Mouse (Mus musculus) adrenal gland, adult 8-10 months (tissue): ENCODE measurements at regions not wholly inside any gene's neighbourhood (a gene's known extent, or its start where the extent isn't known, plus 50 kb on each side); places are given as distances from the start of the nearest gene placed in this dataset.
"Not testable (repeated sequence)": the region's sequence is repeated elsewhere in the genome, so short reads cannot be mapped to it uniquely, and the experiment has no call there.

Source experiments
- DNase-seq: peaks from one replicate; pipeline ENCODE4 v3.0.0; 2022

DNA sequence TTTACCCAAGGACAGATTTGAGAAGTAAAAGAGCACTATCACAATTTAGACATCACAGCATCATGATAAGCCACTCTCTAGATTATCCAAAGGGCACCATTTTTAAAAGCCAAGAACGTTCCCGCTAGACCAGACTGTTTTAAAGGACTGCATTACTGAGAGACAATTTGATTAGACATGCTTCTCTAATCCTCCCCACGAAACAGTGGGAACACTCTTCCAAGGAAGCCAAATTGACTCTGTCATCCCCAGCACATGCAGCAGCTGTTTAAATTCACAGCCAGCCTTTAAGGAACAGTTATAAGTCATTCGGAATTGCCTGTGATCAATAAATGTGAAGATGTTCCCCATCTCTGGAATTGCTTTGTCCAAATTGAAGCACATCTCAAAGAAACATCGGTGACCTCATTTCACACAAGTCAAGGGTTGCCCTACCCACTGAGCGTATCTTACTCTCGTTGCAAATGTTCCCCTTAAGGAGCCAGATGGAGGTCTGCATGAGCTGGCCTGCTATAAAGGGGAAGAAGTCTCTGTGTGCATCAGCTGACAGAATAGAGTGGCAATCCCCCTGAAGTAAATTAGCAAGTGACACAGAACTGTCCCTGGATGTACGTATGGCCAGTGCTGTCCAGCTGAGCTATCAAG is 393.2 kb downstream of the Pid1 start:
- no peak for DNase-seq

DNA sequence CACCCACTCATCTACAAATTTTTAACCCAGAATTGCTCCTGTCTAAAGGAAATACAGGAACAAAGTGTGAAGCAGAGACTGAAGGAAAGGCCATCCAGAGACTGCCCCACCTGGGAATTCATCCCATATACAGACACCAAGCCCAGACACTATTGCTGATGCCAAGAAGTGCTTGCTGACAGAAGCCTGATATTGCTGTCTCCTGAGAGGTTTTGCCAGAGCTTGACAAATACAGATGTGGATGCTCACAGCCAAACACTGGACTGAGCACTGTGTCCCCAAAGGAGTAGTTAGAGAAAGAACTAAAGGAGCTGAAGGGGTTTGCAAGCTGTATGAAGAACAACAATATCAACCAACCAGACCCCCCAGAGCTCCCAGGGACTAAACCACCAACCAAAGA is 399.3 kb downstream of the Pid1 start:
- DNase-seq: not testable (repeated sequence)

DNA sequence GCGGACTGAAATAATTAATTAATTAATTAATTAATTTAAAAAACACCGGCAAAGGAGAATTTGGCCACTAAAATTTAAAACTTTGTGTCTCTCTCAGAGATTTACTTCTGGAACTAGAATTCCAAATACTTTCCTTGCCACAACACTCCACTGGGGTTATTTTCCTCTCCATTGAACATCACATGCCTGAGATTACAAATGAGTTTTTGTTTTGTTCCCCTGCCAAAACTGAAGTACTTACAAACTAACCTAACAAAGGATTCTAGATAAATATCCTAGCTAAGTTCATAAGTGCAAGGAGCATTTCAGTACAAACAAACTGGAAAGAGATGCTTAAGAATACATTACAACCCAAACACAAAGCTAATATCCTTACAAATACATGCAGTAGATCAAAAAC is 402.2 kb downstream of the Pid1 start:
- DNase-seq: no peak

DNA sequence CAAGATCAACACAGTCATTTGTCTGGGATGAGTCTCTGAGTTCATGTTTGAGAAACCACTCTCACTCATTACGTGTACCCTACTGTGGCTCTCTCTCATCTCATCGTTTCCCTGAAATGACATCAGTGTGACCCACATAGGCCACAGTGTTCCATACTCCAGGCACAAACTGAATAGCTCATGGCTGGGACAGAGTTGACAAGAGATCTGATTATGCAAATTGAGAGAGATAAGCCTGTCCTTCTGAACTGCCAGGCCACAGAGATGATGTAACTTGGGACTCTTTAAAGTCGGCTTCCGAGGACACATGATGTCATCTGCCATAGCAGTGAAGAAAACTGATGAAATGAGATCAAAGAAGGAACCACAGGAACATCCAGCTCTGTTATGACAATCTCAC is 404.2 kb downstream of the Pid1 start:
- DNase-seq: peak; percentile 74

DNA sequence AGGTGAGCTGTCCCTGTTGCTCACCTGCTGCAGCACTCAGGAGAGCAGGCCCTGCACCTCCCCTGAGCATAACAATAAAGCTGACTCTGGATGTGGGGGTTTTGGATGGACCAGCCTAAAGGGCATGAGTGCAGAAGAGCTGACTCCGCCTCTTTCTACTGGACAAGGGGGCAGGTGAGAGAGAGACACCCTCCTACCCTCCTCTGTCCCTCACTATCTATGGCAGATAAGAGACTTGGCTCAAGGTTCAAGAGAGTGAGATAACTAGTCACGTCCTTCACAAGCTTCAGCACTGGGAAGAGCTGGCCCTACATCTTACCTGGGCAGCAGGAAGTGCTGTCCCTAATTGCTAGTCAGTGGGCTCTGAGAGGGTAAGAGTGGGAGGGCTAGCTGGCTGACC is 441.1 kb downstream of the Pid1 start:
- DNase-seq: no peak

DNA sequence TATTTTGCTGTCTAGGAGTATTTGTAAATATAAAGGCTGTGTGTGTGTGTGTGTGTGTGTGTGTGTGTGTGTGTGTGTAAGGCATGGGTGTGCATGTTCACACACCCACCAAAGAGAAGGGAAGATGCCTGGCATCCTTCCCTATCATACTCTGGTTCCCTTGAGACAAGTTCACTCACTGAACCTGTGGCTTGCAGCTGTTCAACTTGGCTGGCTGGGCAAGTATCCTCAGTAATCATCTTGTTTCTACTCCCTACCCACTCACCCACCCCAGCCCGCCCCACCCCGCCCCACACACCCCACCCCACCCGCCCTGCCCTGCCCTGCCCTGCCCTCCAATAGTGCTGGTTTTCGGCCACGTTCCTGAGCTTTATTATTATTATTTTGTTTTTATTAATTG is 448.5 kb downstream of the Pid1 start:
- no peak for DNase-seq

DNA sequence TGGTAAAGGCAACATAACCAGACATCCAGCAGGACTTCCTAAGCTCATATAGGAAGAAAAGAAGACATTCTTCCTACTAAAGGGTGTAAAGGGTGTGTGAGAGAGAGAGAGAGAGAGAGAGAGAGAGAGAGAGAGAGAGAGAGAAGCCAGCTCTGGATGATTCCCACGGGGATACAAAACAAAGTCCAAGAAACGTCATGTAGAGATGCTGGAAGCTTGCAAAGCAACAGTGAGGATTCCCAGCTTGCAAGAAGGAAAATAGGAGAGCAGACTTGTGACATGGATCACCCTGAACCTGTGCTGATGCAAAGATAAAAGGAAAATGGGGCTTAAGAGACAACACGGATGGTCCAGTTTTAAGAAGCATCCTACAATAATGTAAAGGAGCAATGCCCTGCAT is 456.6 kb downstream of the Pid1 start:
- DNase-seq: no peak

DNA sequence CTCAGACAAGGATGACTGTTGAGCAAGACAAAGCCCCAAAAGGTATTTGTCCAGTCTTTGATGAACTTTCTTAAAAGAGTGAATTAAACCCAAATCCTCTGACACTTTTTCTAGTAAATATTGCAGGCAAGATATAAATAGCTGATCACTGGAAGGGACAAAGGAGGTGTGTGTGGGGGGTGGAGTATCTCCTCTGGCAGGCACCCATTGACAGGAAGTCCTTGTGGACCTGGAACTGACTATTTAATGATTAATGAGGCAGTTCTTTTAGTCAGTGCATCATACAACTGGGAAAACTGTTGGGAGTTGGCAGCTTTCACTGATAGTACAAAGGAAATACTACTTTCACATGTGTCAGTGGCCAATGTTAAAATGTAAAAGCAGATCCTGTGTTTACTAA is 457.1 kb downstream of the Pid1 start:
- peak; percentile 4 for DNase-seq

DNA sequence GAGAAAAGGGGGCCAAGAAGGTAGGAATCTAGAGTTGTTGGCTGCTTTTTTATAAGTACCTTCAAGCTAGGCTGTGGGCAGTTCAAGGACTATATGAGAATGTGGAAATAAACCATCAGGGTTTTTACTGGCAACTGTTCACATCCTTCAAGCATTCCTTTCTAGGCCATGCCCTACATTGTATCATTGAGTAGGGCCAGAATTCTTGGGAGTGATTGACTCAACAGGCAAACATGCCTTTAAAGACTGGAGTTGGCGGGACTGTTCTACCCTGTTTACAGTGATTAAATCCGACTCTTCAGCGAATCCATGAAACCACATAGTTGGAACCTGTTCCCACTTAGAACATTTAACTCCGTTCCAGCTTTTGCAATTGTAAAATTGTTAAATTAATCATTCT is 463.8 kb downstream of the Pid1 start:
- no peak for DNase-seq

DNA sequence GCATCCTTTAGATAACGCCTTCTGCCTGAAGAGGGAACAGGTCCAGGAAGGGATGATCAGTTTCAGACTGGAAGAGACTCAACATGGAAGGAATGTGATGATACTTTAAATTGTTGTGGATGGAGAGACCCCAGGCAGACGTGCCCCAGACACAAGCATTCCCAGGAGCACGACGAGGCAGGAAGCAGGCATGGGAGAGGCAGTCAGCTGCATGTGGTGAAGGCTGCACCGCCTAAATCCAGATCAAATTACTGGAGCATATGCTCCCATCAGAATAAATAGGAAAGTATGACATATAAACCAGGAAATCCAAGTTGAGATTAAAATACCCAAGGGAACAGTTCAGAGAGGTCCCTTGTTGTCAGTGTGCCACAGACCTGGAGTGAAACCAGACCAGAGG is 467.3 kb downstream of the Pid1 start:
- DNase-seq: no peak

DNA sequence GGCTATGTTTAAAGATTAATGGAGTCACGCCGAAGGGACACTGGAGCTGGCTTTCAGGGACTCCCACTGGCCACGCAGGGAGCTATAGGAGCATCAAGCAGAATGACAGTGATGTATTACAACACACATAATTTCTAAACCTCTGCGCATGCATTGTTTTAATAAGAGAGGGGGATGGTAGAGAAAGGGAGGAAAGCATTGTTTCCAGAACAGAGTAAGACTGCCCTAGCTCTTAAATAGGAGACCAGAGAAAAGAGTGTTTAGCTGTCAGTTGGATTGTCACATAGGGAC is 471.1 kb upstream of the Sphkap start:
- DNase-seq: no peak

DNA sequence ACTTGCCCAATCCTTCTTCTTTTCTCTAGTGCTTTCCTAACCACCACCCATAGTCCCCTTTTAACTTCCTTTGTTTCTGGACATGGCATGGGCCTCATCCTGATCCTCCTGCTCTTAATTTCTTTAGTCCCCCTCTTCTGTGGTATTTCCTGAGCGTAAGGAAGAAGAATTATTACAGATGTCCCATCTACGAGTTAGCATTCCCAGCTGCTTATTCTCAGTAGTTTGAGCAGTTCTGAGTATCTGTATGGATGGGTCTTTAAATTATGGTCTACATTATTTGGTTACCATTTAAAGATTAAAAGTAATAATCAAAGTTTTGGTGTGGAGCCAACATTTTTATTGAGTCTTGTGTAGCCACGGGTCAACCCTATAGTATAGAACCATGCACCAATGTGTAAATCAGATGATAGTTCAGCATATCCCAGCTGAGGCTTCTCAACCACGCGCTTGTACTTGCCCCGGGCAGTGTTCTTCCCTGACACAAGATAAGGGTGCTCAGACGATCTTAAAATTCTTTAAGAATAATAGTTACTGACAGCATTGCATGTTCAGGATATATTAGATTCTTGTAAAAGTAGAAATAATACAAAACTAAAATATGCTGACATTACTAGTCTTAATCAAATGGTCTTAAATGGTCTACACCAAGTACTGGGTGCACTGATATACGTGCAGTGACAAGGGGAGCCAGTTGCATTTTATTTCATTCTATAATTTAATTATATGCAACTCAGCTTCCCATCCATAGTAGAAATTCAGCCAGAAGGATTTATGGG is 470.5 kb upstream of the Sphkap start:
- DNase-seq: no peak

DNA sequence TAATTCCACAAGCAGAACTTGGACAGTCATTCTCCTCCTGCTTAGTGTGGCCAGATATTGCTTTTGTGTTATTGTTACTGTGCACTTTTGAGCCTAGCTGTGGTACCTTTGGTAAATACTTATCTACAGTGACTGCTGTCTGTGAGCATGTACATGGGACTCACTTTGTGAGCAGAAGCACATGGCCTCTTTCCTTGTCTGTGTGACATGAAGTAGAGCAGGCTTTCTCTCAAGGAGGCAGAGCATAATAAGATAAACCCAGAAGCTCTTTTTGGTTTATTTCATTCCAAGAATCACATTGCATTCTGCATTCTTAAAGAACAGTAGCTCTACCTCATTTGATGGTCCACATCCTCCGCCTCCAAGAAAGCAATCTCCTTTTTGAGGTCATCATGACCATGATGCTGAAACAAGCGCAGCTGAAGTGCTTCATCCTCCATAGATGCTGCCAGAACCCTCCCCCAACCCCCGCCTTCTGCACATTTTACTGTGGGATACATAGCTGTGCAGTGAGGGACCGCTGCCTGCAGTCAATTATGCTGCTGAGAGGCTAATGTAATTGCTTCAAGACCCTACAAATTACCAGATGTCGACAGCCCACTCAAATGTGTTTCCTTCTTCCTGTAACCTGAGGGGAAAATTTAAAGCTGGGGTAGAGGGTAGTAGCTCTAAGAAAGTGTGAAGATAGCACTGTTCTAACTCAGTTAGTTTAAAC is 463.0 kb upstream of the Sphkap start:
- no peak for DNase-seq

DNA sequence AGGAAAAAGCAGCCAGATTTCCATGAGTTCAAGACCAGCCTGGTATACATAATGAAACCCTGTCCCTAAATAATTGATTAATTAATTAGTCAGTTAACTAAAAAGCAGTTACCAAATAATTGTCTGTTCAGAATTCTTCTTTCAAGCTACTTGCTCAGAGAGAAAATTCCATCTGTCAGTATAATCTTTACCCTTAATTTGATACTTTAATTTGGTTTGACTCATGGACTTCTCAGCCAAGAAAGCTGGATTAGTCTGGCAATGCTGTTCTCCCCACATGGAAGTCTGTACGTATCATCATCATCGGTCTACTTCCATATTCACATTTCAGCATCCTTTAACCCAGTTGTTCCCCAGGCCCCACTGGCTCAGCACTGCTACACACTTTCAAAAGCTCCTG is 461.0 kb upstream of the Sphkap start:
- DNase-seq: no peak

DNA sequence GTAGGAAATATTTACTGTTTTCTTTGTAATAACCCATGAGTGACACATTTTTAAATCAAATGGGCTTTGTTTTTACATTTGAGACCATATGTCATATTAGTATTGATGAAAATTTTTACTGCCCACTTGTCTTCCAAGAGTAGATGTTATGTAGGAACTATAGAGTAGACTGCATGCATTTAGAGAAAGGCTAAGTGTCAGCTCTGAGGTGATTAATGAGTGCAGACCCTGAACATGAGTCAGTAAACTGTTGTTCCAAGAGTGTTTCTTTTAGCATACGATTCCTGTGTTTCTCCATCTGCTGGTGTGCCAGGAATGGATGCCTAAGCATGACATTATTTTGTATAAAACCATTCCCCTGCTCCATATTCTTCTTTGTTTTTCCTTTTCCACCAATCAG is 454.5 kb upstream of the Sphkap start:
- DNase-seq: no peak

DNA sequence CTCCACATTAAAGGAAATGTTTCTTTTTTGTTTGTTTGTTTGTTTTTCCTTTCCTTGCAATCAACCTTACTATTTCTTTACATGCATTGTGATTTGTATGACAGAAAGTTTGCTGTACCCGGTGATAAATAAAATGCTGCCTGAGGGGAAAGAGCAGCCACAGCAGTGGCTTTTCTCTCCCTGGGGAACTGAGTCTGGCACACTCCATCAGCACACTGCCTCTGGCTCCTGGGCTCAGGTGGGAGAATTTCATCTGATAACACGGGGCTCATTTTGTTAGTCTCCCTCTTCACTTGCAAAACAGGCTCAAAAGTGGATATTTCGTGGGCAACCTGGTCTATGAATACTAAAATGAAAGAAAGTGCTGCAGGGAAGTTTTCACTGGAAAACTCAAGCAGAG is 454.1 kb upstream of the Sphkap start:
- DNase-seq: no peak

DNA sequence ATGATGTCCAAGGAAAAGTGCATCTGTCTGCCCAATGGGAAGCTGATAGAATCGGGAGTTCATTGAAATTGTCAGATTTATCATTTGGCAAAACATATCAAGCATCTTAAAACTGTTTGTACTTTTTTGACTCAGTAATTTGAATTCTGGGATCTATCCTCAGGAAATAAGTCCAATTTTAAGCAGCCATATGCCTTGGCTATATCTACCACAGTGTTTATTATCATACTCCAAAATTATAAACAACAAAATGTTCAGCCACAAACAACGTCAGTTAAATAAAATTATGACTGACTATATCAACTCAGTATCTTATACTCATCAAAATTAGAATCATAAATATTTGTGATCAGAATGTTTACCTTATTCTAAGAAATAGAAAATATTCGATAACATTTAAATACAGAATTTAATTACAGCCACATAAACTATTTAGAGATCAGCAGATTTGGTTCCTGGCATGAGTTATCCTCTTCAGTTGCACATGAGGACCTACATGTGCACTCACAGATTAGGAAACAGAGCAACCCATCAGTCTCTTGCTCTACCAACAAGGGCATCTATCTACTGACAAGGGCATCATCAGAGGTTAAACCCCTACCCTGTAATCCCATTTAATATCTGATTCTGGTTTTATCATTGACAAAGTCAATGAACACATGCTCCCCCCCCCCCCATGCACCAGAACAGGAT is 451.9 kb upstream of the Sphkap start:
- no peak for DNase-seq

DNA sequence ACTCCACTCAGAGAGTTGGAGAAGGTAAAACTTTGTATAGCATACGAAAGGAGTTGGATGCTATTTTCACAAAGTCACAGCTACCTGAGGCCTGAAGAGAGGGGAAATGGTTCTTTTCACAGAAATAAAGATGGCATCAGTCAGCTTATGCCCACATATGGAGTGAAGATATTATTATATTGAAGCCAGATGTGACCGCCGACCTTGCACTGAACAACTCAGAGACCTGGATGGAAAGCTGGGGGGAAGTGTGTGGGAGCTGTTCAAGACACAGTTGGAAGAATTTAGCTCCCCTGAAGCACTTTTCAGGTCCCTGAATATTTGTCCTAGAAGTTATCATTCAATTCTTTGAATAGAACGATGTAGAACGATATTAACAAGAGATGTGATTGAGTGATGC is 446.0 kb upstream of the Sphkap start:
- no peak for DNase-seq

DNA sequence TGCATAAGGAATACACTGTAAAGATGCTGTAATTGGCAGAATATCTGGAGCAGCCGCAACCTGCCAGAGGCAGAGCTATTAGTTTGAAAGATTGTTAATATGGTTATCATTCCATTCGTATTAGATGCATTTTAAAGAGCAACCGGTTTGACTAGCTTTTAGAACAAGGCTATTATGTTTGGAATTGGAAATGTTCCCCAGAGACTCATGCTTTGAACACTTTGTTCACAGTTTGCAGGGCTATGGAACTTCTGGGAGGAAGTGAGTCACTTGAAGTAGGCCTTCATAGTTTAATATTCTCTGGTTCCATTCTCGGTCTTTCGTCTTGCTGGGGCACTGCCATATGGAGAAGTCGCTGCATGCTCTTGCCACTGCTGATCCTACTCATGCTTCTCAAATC is 443.1 kb upstream of the Sphkap start:
- DNase-seq: no peak

DNA sequence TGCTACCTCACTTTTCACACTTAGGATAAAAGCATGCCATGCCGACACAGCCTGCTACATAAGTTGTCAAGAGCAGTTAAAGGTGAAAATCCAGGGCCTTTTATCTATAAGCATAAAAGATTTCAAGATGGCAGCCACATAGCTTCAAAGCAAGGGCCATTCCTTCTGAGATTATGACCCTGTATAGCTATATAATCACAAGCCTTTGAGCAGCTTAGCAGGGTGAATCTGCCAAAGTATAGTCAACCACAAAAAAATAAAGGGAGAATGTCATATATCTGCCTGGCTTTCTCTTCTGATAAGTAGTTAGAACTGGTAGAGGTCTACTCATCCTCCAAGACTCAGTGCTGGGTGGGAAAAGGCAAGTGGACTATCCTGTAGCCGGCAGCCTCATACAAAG is 440.4 kb upstream of the Sphkap start:
- no peak for DNase-seq

DNA sequence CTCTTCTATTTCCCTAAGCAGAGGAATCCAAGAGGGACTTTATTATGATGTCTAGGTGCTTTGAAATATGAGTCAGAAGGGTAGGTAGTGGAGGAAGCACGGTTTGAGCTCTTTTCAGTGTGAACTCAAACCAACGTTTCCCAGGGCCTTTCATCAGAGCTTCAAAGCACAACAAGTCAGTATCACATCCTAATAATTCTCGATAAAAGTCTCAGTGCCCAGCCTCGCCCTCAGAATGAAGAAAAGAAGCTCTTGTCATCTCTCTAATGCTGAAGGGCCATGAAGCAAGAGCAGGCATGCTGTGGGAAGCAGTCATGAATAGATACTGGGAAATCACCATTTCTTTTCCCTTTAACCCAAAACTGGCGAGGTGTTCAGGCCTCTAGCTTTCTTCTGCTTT is 440.0 kb upstream of the Sphkap start:
- no peak for DNase-seq

DNA sequence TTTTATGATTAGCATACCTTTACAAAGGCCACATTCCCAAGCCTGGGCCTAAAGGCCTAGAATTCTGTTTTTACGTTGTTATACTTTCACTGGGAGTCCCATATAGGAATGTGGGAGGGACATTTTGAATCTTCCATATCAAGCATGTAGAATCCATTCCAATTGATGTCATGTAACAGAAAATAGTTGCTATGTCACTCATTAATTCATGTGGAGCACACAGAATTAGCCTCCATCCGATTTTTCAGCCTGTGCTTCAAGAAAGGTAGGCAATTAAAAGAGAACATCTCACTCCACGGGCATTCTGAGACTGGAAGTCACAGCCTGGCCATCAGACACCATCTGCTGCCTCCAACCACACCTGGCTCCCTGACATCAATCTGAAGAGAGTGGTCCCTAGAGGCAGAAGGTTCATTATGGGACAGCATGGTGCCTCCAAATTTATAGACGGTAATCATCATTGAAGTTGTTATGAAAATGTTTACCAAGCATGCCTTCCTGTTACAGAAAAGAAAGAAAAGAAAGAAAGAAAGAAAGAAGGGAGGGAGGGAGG is 436.9 kb upstream of the Sphkap start:
- DNase-seq: no peak

DNA sequence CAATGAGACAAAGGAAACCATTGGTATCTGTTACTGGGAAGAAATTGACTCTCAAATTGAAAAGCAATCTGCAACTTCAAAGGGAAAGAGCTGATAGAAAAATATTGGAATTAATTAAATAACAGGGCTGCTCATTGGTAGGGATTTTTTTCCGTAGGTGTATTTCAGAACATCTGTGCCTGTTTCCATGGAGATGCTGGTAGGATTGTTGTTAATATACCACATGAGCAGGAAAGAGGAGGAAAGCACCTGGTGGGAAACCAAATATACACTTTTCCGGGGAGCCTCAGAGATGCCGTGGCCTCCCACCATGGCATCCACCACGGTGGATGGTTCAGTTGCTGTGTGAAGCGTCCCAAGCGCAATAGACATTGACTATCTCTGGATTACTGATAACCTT is 428.0 kb upstream of the Sphkap start:
- no peak for DNase-seq
